15 mouse cellular contexts compared by ENCODE assay signal in the genomic region with DNA sequence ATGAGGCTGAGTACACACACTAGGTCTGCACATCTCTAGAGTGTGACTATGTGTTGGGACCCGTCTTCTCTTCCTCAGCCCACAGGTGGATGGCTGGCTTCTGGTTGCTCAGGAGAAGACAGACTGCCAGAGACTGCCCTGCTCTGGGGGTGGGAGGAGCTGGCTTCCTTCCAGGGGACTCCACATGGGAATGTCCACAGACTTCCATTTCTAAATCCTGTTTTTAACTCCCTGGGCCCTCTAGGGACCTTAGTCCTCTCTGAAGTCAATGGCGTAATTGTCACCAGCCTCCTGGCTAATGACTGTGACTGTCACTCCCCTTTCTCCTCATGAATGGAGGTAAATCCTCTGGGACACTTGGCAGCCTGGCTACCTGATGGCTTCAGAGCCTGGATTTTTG. TPM values are rescaled to one million over a fixed set of nuclear protein-coding genes. Genes with fewer than 3 reads are reported as not detected.
A peak's percentile ranks its signal among the peaks of the same experiment; 100 is the strongest.
DNase-seq lines count a peak whose midpoint lies in the region; ATAC-seq lines count a peak whose summit lies in the region.
"Had no signal": no experiment of that assay in that cellular context is flagged by ENCODE, and none has a peak within 500 bp of the region (broad histone marks: within the 10 kb centered on the region; RNA-seq: fewer than 3 reads in every experiment).

No protein-coding gene starts in this region.

- H3K9ac ChIP-seq in heart, embryonic 12.5 days, result no peak overlapping the region
- no peak overlapping the region for H3K9ac ChIP-seq in embryonic facial prominence, embryonic 14.5 days (ENCODE audit: low read depth, low read length)
- H3K9ac ChIP-seq in liver, embryonic 11.5 days (ENCODE audit: low read depth, low read length), result no peak overlapping the region
- H3K9ac ChIP-seq: liver, embryonic 12.5 days; neural tube, embryonic 13.5 days had no signal

- no peaks in the 10 kb centered on the region; the same call in 1 of the 2 replicates for H3K27me3 ChIP-seq in heart, embryonic 12.5 days (replicated peaks)
- no peaks in the 10 kb centered on the region for H3K27me3 ChIP-seq in embryonic facial prominence, embryonic 14.5 days (replicated peaks; ENCODE audit: control insufficient read depth, insufficient read depth, low read length)
- H3K27me3 ChIP-seq in limb, embryonic 10.5 days (ENCODE audit: low read depth, poor library complexity, severe bottlenecking), result no peaks in the 10 kb centered on the region
- H3K27me3 ChIP-seq in liver, embryonic 11.5 days (replicated peaks; ENCODE audit: control insufficient read depth, insufficient read depth, low read length), result no peaks in the 10 kb centered on the region
- H3K27me3 ChIP-seq: liver, embryonic 12.5 days; neural tube, embryonic 13.5 days had no signal

- no peak for ATAC-seq in heart, embryonic 12.5 days (ENCODE audit: insufficient number of reproducible peaks, low FRiP score)
- peak; percentile 64; the same call in 1 of the 2 replicates for ATAC-seq in embryonic facial prominence, embryonic 14.5 days (ENCODE audit: low read depth)
- no peak for ATAC-seq in liver, embryonic 11.5 days (replicated peaks; ENCODE audit: low FRiP score)
- no peak for ATAC-seq in erythroid progenitor cell, adult 5-6 weeks (replicated peaks; ENCODE audit: low FRiP score, poor library complexity, severe bottlenecking)
- ATAC-seq: CD4-positive, CD25-positive, alpha-beta regulatory T cell, adult 4 months; liver, embryonic 12.5 days had no signal

- H3K36me3 ChIP-seq in heart, embryonic 12.5 days, result peaks cover 18% of the 10 kb centered on the region
- peaks cover 8% of the 10 kb centered on the region; the same call in 1 of the 2 replicates for H3K36me3 ChIP-seq in embryonic facial prominence, embryonic 14.5 days (ENCODE audit: control insufficient read depth, insufficient read depth, low read length)
- H3K36me3 ChIP-seq in limb, embryonic 10.5 days, result peaks cover 40% of the 10 kb centered on the region
- H3K36me3 ChIP-seq in liver, embryonic 11.5 days (ENCODE audit: control insufficient read depth, insufficient read depth, low read length), result peaks cover 4% of the 10 kb centered on the region; the same call in 1 of the 2 replicates
- H3K36me3 ChIP-seq: neural tube, embryonic 13.5 days had no signal

- H3K4me3 ChIP-seq in heart, embryonic 12.5 days, result no peak overlapping the region
- no peak overlapping the region for H3K4me3 ChIP-seq in embryonic facial prominence, embryonic 14.5 days (ENCODE audit: low read depth, low read length)
- no peak overlapping the region for H3K4me3 ChIP-seq in limb, embryonic 10.5 days
- H3K4me3 ChIP-seq in liver, embryonic 11.5 days (ENCODE audit: low read depth, low read length), result no peak overlapping the region
- H3K4me3 ChIP-seq: liver, embryonic 12.5 days; neural tube, embryonic 13.5 days had no signal

- intact Hi-C loops in left cerebral cortex, postnatal 4 days (cut with DNase I), result no loop called here
- intact Hi-C loops in left cerebral cortex, postnatal 14 days (cut with DNase I), result no loop called here

- peak; percentile 92 for DNase-seq in heart, adult 11 months
- peak; percentile 53 for DNase-seq in left cerebral cortex, postnatal 4 days
- DNase-seq in left cerebral cortex, postnatal 14 days (ENCODE audit: low spot score in 2 of 2), result no peak
- peak; percentile 80 for DNase-seq in embryonic facial prominence, embryonic 14.5 days (ENCODE audit: low spot score)
- DNase-seq in limb, embryonic 10.5 days (ENCODE audit: low spot score), result no peak
- no peak for DNase-seq in liver, embryonic 11.5 days (ENCODE audit: low spot score)
- DNase-seq: cerebellum, adult 11 months; embryo, embryonic 11 days; layer of hippocampus, adult 9-11 months; thymus, adult 2 months had no signal

- H3K27ac ChIP-seq in heart, embryonic 12.5 days (ENCODE audit: poor library complexity, severe bottlenecking), result no peak overlapping the region
- H3K27ac ChIP-seq in embryonic facial prominence, embryonic 14.5 days (replicated peaks; ENCODE audit: low read depth, low read length), result no peak overlapping the region; the same call in 1 of the 2 replicates
- peak overlapping the region; percentile 59 for H3K27ac ChIP-seq in limb, embryonic 10.5 days
- H3K27ac ChIP-seq in liver, embryonic 11.5 days (ENCODE audit: low read depth, low read length), result no peak overlapping the region
- H3K27ac ChIP-seq: liver, embryonic 12.5 days; neural tube, embryonic 13.5 days had no signal

- H3K9me3 ChIP-seq in heart, embryonic 12.5 days (replicated peaks), result 0 out of 2 replicates have a peak, but pooled peaks cover 8% of the 10 kb centered on the region
- H3K9me3 ChIP-seq in embryonic facial prominence, embryonic 14.5 days (ENCODE audit: control insufficient read depth, low read length), result 0 out of 2 replicates have a peak, but pooled peaks cover 4% of the 10 kb centered on the region
- no peaks in the 10 kb centered on the region for H3K9me3 ChIP-seq in limb, embryonic 10.5 days (replicated peaks)
- H3K9me3 ChIP-seq in liver, embryonic 11.5 days (ENCODE audit: control insufficient read depth, low read length), result no peaks in the 10 kb centered on the region
- H3K9me3 ChIP-seq: neural tube, embryonic 13.5 days had no signal

- peaks cover 32% of the 10 kb centered on the region for H3K4me1 ChIP-seq in heart, embryonic 12.5 days (replicated peaks)
- H3K4me1 ChIP-seq in embryonic facial prominence, embryonic 14.5 days (ENCODE audit: control insufficient read depth, insufficient read depth, low read length), result peaks cover 16% of the 10 kb centered on the region
- H3K4me1 ChIP-seq in limb, embryonic 10.5 days, result peaks cover 50% of the 10 kb centered on the region
- peaks cover 3% of the 10 kb centered on the region; the same call in 1 of the 2 replicates for H3K4me1 ChIP-seq in liver, embryonic 11.5 days (replicated peaks; ENCODE audit: control insufficient read depth, insufficient read depth, low read length)
- H3K4me1 ChIP-seq: liver, embryonic 12.5 days had no signal

- H3K4me2 ChIP-seq in heart, embryonic 12.5 days, result no peak overlapping the region
- no peak overlapping the region for H3K4me2 ChIP-seq in embryonic facial prominence, embryonic 14.5 days (ENCODE audit: low read depth, low read length)
- no peak overlapping the region for H3K4me2 ChIP-seq in liver, embryonic 11.5 days
- H3K4me2 ChIP-seq: liver, embryonic 12.5 days; neural tube, embryonic 13.5 days had no signal

- WGBS in heart, embryonic 12.5 days, result 66% methylated on average over 2 of the region's 2 CpGs
- WGBS in embryonic facial prominence, embryonic 14.5 days, result 29% methylated on average over 2 of the region's 2 CpGs
- 71% methylated on average over 2 of the region's 2 CpGs for WGBS in limb, embryonic 10.5 days
- WGBS in liver, embryonic 11.5 days, result 90% methylated on average over 2 of the region's 2 CpGs

RNA-seq across cellular contexts. Expression of gene Itga9, which starts 45.4 kb away (rescaled TPM):
- polyA plus RNA-seq in heart, embryonic 12.5 days (2016; fragmentation: Nextera tagmentation; extraction: Ambion mirVana), result 20.2 and 21.0 TPM in 2 replicates
- total RNA-seq in left cerebral cortex, postnatal 4 days (2021), result 1 to 10 TPM; 5.4 to 6.4 TPM
- total RNA-seq in left cerebral cortex, postnatal 14 days (2021), result 1 to 10 TPM; 7.3 to 8.9 TPM
- polyA plus RNA-seq in embryonic facial prominence, embryonic 14.5 days (2014; fragmentation: Nextera tagmentation; extraction: Ambion mirVana), result 13.7 TPM in 2 replicates
- polyA plus RNA-seq in limb, embryonic 10.5 days (2016; fragmentation: Nextera tagmentation; extraction: Ambion mirVana), result 8.8 and 9.3 TPM in 2 replicates
- polyA plus RNA-seq in liver, embryonic 11.5 days (2014; fragmentation: Nextera tagmentation; extraction: Ambion mirVana), result 6.2 and 7.0 TPM in 2 replicates
- total RNA-seq in erythroid progenitor cell, adult 5-6 weeks (2015; ENCODE audit: low replicate concordance), result 2.9 and 3.6 TPM in 2 replicates
- total RNA-seq in erythroid progenitor cell, adult 5-6 weeks (2017; ENCODE audit: low replicate concordance), result 1.6 and 2.8 TPM in 2 replicates

Comparison
In these comparisons a context has a peak if more than half of its experiments do, and no peak if none do; other contexts are left out.
1. DNase-seq: peak in heart, adult 11 months (single experiment), left cerebral cortex, postnatal 4 days (single experiment) and embryonic facial prominence, embryonic 14.5 days (single experiment); none in left cerebral cortex, postnatal 14 days (0 of 2), limb, embryonic 10.5 days (single experiment) and liver, embryonic 11.5 days (single experiment).